Mouse (Mus musculus): ENCODE measurements at regions not wholly inside any gene's neighbourhood (a gene's known extent, or its start where the extent isn't known, plus 50 kb on each side); places are given as distances from the start of the nearest gene placed in this dataset.

DNA sequence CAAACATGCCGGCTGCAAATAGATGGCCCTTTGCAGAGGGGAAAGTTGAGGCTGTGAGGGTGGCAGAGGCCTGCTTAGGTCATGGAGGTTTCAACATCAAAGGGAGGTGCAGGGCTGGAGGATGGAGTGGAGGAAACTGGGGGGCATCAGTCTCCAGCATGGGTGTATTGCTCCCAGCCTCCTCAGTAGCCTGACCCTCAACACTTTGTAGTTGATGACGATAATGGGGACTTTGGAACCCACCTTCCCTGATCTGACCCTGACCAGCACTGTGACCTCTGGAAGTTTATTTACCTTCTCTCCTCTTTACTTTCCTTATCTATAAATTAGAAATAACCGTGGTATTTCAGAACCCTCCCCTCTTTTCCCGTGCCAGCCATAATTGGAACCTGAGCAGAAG lies 56.2 kb downstream of the Gm26897 start:
- no peak for DNase-seq (ENCODE audit: low read depth, low spot score)

DNA sequence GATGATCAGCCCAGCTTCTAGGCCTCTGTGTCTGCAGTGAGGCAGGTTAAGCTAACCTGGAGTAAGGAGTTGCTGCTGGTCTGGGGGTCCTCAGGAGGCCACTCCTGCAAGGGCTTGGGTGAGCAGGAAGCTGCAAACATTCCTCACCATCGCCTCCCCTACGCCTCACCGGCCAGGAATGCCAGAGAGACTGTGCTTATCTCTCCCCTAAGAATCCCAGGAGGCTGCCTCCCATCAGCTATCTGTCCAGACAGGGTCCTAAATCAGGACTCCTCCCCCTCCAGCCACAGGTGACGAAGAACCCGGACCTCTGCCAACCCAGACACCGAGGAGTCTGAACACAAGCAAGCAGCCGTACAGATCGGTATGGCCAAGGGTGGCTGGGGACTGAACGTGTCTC lies 56.8 kb downstream of the Gm26897 start:
- DNase-seq (ENCODE audit: low read depth, low spot score) = no peak

DNA sequence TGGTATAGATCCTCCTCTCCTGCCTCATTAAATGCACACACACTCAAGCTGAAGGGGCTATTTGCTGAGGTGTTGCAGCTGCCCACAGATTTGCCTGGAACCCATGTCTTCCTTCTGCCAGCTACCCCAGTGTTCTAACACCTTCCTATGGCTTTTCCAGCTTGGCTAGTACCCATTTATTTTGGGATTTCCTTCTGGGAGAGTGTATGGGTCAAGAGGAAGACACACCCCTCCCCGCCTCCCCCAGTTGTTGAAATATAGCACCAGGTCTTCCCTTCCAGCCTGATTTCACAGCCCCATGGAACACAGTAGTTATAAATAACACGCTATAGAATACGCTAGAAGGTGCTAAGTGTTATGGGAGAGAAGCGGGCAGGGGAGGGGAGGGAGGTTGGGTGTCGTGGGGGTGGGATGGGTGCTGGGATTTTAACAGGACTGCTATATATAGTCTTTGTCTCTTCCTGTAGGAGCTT lies 57.4 kb downstream of the Gm26897 start:
- DNase-seq (ENCODE audit: low read depth, low spot score) = no peak

DNA sequence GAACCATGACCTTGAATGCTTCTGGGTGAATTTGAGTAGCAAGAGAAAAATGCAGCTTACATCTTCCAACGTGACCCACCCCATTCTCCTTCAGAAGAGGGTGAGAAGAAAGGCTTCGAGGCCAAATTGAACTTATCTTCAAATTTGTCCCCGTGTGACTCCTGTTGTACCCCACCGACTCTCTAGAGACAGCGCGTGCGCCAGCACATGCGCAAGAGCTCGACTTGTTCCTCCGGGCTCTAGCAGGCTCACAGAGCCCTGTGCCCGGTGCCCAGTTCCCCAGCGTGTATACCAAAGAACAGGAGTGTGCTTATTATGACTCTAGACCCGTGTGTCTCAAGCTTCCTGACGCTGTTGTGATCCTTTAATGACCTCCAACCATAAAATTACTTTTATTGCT lies 59.0 kb downstream of the Gm26897 start:
- no peak for DNase-seq (ENCODE audit: low read depth, low spot score)

DNA sequence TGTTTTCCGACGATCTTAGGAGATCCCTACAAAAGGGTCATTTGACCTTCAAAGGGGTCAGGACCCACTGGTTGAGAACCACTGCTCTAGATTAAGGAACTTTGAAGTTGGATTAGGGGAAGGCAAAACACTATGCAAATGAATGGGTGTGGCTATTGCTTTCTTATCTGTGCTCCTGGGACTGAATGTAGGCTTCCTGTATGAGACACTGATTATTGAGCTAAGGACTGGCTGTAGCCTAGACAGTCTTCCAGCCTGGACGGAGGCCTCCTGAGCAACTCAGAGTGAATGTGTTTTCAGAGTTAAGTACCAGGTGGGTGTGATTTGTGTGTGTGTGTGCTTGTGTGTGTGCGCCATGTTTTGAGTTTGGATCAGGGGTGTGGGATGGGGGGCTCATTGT lies 59.5 kb downstream of the Gm26897 start:
- peak; percentile 23 for DNase-seq (ENCODE audit: low read depth, low spot score)

DNA sequence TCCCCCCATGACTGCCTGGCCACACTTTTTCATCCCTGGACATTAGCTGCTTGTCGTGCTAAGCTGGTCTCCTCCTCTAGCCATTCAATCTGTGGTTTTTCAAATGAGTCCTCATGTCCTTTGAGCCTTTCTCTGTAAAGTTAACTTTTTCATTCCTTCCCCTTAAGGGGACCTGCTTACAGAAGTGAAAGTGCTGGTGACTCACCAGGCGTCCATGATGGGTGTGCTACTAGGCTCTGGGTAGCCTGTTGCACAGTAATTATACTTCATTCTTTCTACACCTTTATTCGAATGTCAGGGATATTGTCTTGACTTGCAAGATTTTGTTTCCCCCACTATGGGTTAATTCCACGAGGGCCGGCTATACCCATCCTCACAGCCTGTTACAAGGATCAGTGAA lies 63.2 kb downstream of the Gm26897 start:
- no peak for DNase-seq (ENCODE audit: low read depth, low spot score)

DNA sequence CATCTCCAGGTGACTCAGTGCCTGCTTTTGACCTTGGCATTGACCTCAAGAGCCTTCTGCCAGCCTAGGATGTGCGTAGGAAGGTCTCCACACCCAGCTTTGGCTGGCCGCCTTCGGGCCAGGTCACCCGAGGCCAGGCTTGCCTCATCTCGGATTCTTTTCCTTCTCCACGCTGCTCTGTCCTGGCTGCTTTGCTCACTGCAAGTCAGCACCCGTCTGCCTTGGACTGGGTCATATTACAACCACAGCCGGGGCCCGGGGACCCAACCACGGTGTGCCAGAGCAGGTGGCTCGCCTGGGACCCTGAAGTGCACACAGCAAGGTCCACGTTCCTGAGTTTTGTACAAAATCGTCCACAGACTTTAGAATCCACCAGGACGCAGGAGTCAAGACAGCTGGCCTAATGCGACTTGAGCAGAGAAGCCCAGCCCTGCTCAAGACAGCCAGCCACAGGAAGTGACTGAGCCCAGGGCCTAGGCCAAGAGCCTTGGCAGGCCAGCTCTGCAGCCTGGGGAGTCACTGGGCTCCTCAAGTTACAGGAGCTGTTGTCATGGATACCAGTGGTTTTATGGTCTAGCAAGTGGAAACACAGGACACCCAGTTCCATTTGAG lies 66.1 kb downstream of the Gm26897 start:
- no peak for DNase-seq (ENCODE audit: low read depth, low spot score)

DNA sequence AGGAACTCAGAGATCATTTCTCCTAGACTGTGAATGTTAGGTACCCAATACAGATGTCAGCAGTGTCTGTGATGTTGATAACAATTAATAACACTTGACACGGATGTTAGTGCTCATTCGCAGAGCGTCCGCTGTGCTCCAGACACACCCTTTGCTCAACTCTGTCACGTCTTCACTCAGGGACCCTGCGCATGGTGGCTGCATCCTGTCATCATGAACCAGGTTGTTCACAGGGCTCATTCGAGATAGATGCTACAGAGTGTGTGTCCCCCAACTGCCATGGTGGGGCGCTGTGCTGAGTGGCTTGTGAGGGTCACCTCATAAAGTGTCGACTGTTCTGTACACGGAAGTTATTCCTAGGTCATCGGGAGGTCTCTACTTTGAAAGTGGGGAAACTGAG lies 66.8 kb downstream of the Gm26897 start:
- DNase-seq (ENCODE audit: low read depth, low spot score) = no peak

DNA sequence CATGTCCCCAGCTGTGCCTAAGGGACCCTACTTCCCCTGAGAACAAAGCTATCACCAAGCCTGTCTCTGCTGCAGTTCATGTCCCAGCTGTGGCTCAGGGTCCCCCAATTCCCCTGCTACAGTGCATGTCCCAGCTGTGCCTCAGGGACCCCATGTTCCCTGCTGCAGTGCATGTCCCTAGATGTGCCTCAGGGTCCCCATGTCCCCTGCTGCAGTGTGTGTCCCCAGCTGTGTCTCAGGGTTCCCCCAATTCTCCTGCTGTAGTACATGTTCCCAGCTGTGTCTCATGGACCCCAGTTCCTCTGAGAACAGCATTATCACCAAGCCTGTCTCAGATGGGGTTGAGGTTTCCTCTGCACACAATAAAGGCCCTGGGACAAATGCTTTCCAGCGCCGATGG lies 67.3 kb downstream of the Gm26897 start:
- DNase-seq (ENCODE audit: low read depth, low spot score) = no peak

DNA sequence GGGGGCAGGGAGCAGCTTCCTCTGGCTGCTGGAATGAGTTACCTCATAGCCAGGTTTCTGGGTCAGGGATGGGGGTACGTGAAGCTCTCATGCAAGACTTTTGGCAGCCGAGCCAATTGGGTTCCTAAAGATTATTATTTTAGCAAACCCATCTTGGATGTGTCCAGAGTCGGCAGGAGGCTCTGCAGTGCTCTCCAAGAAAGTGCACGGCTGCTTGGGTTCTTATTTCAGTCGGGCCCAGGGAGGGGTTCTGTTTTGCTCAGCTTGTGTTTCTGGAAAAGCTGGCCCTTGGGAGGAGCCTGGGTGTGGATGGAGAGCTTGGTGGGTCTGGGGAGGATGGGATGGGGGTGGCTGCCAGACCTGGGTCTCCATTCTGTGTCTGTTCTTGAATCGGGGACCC lies 70.8 kb downstream of the Gm26897 start:
- DNase-seq (ENCODE audit: low read depth, low spot score) = no peak

DNA sequence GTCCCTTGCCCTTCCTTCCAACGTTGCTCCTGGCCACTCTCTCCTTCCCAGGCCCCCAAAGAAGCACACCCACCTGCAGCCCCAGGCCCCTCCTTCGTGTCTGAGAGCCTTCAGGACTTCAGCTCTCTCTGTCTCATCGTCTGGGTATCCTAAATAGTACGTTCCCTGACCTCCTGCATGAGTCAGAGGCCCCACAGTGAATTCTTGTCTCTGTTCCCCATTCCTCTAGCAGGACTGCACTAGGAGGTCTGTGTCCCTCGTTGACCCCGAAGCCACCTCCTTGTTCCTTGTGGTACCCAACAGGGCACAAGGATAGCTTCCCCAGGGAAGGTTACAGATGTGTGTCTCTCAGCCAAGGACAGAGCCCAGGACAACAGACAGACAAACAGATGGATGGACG lies 71.4 kb downstream of the Gm26897 start:
- DNase-seq (ENCODE audit: low read depth, low spot score) = no peak

DNA sequence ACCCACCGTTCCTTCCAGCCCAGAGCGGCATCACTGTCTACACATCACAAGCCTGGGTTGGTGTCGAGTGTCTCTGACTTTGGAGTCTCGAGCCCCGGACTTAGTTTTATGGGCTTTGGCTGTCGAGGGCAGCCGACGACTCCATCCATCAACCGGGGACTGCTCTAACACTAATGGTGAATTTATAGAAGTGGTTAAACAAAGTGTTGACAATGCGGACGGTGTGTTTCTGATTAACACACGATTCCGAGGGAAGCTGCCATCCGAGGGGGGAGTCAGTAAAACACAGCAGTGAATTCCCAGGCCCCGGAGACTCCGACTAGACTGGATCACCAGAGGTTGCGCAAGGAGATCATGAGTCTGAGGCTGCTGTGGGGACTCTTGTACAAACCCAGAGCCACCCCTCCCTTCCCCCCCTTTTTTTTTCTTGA lies 72.1 kb downstream of the Gm26897 start:
- no peak for DNase-seq (ENCODE audit: low read depth, low spot score)

DNA sequence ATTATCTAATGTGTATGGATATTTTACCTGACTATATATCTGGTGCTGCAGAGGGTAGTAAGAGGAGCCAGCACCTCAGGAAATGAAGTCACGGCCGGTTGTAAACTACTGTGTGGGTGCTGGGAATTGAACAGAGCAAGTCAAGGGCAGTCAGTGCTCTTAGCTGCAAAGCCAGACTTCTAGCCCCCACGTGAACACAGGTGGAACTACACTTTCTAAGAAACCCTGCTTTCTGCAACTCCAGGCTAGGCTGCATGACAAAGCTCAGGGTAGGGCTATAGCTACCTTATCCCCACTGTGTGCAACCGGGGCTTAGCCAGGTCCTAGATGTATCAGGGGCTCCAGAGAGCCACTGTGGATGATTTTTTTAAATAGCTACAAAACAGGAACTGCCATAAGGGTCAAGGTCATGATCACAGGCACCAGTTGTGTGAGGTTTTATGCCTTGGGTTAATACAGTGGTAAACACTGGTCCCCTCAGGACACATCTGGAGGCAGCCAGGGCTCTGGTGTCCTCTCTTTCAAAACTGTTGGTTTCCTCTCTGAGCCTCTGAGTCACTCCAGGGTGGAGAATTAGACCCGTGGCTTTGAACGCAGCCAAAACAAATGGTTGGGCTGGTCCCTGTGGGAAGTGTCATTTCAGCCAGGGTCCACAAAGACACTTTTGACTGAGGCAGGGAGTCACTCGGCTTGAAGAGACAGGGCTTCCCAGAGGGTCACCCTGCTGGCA lies 76.5 kb downstream of the Gm26897 start:
- peak; percentile 67 for DNase-seq (ENCODE audit: low read depth, low spot score)

DNA sequence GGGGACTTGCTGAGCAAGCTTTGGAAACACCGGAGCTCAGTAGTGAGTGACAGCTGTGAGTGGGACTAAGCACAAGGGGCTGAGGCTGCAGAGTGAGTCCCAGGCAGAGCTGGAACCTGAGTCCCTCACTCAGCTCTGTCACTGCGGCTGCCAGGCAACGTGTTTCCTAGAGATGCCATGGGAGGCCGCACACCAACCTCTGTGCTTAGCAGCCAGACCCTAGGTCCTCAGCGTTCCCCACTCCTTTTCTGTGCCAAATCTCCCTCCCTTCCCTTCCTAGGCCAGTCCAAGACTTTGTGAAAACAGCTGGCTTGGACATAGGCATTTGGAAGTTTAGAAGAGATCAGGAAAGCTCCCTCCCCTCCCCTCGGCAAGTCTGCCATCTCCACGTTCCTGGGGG lies 78.9 kb downstream of the Gm26897 start:
- DNase-seq (ENCODE audit: low read depth, low spot score) = no peak

DNA sequence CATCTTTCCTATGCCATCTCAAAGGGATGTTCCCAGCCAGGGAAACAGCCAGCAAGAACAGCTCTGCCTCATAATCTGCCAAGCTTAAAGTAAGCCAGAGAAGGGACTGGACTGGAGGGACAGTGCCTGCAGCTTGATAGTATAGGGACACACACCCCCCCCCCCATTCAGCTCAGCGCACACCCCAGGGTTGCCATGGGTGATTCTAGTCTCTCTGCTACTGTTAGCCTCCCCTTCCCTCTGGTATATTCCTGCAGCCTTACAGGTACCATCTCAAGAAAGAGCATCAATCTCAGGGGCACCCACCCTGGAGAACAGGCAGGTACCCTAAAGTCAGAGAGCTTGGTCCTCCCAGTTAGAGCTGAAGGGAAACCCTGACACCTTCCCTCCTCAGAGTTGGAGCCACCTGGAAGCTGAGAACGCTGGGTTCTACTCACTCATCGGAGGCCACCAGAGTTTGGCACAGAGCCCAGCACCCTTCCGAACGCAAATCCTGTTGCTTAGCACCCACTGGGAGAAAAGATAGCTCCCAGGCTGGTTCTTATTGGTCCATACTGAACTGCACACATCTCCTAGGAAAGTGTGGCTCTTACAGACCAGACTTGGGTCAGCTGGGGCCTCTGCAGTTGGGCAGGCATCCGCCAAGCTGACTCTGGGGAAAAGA lies 79.5 kb downstream of the Gm26897 start:
- DNase-seq (ENCODE audit: low read depth, low spot score) = no peak

DNA sequence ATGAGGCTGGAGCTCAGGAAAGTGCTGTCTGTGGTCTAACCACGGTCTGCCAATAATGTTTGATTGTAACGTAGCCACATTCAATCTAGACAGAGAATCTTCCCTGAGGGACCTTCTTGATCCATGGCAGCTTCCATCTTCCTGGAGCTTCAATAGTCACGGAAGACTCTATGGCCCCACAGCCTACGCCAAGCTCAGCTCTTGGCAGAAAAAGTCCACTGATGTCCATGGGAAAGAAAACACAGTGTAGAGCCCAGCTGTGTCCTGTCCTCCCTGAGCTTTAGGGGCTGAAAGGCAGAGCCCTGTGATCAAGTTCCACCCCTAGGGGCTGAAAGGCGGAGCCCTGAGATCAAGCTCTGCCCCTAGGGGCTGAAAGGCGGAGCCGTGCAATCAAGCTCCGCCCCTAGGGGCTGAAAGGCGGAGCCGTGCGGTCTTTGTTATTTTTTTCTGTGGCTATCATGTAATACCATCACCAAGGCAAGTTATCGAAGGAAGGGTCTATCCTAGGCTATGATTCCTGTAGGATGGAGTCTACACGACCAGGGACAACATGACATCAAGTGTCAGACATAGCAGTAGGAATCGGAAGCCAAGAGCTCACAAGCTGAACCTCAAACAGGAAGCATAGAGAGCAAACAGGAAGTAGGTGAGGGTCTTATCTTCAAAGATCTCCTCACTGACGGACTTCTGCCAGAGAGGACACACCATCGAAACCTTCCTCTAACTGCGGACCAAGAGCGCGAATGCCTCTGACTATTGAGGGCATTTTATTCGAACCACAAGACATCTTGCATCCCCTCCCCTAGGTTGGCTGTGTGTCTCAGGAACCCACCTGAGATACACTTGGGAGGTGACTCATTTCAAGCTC lies 81.4 kb downstream of the Gm26897 start:
- DNase-seq (ENCODE audit: low read depth, low spot score) = no peak

DNA sequence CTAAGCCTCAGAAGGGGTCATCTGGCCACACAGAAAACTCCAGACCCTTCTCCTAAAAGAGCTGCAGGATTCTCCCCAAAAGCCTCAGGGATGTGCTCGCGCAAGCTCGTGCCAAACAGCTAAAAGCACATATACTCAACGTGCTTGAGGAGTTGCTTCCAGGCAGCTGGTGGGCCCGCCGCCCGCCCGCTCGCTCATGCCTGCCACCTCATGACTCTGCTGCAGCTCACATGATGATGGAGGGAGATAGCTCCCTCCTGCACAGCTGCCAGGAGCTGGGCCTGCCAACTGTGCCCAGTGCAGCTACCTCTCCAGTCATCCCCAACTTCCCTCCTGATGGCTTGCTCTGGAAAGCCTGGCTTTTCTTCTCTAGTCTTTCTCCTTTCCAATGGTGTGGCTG lies 87.2 kb downstream of the Gm26897 start:
- DNase-seq (ENCODE audit: low read depth, low spot score) = no peak

DNA sequence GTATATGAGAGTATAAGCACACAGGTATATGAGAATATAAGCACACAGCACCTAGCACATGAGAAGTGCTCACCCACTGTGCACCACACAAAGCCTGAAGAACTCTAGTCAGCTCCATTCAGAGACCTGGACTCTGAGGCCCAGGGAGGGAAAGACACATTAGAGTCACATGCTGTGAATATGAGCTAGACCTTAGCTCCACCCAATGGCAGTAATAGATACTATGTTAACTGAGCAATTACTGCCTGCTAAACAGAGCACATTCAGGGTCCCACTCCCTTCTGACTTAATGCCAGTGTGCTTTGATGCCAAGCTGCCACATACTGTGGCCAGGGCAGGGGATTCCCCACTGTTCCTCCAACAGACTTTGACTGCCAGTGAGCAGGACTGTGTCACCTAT lies 89.2 kb downstream of the Gm26897 start:
- DNase-seq (ENCODE audit: low read depth, low spot score) = no peak

DNA sequence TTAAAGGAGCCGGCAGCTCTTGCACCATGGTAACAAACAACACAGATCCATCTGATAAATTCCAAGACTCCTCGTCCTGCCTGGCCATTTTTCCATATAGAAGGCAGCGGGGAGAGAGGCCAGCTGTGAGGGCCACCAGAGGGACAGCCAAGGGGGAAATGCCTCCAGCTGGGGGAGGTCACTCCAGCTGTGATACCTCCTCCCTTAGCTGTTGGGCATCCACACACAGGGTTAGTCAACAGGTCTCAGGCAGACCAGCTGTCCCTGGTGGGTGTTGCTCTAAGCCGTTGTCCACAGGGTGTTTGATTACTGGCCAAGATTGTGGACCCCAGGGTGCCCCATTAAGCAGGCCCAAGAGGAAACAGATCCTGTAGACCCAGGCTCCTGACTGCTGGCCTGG lies 89.7 kb downstream of the Gm26897 start:
- no peak for DNase-seq (ENCODE audit: low read depth, low spot score)

DNA sequence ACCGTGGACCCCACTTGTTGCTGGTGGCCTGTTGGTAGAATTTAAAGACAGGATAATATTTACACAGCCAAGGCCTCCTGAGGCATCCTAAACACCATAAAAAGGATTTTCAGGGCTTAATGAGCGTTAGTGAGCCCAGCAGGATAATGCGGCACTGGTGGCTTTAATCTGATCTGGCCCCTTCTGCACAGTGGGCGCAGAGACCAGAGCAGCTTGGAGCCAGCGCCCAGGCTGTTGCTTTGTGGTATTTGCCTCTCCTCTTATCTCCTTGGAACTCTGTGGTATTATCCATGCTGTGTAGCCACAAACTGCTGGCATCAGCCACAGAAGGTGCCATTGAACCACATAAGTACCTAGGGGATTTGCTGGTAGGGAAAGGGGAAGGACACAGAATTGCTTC lies 90.1 kb downstream of the Gm26897 start:
- no peak for DNase-seq (ENCODE audit: low read depth, low spot score)

DNA sequence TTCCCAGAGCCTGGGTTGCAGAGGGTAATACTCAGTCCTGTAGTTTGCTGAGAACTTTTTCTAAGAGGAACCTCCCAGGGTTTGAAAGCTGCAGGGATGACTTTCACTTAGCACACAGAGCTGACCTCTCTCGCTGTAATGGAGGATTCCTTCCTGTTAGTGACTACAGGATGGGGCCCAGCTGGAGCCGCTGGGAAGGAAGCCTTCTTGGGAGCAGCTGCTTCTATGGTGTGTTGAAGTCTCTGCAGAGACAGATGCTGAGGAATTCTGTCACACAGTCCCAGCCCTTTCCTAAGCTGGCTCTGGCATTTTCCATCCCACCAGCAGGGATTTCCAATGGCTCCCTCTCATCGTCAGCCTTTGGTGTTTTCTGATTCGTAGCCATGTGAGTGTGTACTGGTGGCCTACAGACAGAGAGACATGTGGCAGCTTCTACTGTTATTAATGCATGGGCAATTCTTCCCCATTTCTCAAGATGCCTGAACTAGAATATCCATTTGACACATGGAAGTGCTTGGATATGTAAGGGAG lies 90.9 kb downstream of the Gm26897 start:
- no peak for DNase-seq (ENCODE audit: low read depth, low spot score)

DNA sequence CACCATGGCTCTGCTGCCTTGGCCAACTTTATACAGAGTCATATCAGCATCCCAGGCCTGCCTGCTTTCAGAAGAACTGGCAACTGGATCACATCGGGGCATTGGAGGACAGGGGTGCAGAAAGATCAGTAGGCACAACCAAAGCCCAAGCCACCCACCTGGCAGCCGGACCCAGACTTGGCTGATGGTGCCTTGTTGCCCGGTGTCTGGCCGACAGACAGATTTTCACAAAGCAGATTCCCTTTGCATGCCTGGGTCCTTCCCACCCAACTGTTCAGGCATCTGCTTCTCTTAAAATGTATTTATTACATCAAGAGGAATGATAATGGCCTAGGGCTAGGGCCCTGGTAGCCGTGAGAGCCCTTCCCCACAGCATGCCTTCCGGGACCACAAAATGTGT lies 96.2 kb downstream of the Gm26897 start:
- no peak for DNase-seq (ENCODE audit: low read depth, low spot score)

Measured in ES-CJ7 (cell line).